Mouse (Mus musculus) MEL (cell line): Measurements from ENCODE around the gene Klk1b3. TPM values are rescaled to one million over a fixed set of nuclear protein-coding genes. Genes with fewer than 3 reads are reported as not detected.
"Not testable (repeated sequence)": the region's sequence is repeated elsewhere in the genome, so short reads cannot be mapped to it uniquely, and the experiment has no call there.

ENCODE experiments used
- DNase-seq: peaks from one replicate; pipeline ENCODE4 v3.0.0; 2011; ENCODE audit warnings: low read depth, low spot score
- H3K27ac ChIP-seq: 2 replicates; pipeline ENCODE4 v1.5.1; 2012; ENCODE audit warnings: low read depth, mild to moderate bottlenecking, control low read depth, low read length, moderate library complexity; ENCODE audit not compliant: control insufficient read depth
- H3K27me3 ChIP-seq, 2 experiments: fragments of 150-350 bp in 1 of 2; sonication (generic) in 1 of 2; 2 replicates each; pipeline ENCODE4 v1.6.1; 2012; ENCODE audit warnings: low read length in 2 of 2, mild to moderate bottlenecking in 2 of 2, improper control_type of control experiment in 1 of 2, moderate library complexity in 1 of 2; ENCODE audit not compliant: insufficient read depth in 2 of 2, control insufficient read depth in 1 of 2
- H3K36me3 ChIP-seq, 2 experiments: 2 replicates each; pipeline ENCODE4 v1.6.1; 2012 to 2014; ENCODE audit warnings: low read length in 2 of 2, improper control_type of control experiment in 1 of 2, inconsistent platforms in 1 of 2, mild to moderate bottlenecking in 1 of 2; ENCODE audit not compliant: insufficient read depth in 2 of 2, control insufficient read depth in 1 of 2
- H3K4me1 ChIP-seq, 2 experiments: fragments of 150-350 bp in 1 of 2; sonication (generic) in 1 of 2; 2 replicates each; pipeline ENCODE4 v1.6.1; 2012; ENCODE audit warnings: low read length in 2 of 2, improper control_type of control experiment in 1 of 2, mild to moderate bottlenecking in 1 of 2; ENCODE audit not compliant: insufficient read depth in 2 of 2, control insufficient read depth in 1 of 2
- H3K4me3 ChIP-seq, 2 experiments: fragments of 150-350 bp in 1 of 2; sonication (generic) in 1 of 2; 2 replicates each; pipeline ENCODE4 v1.5.1; 2012; ENCODE audit warnings: low read depth in 2 of 2, low read length in 2 of 2, mild to moderate bottlenecking in 2 of 2, moderate library complexity in 2 of 2, control low read depth in 1 of 2, improper control_type of control experiment in 1 of 2; ENCODE audit not compliant: control insufficient read depth in 1 of 2, insufficient read depth in 1 of 2
- H3K79me2 ChIP-seq: 2 replicates; pipeline ENCODE4 v1.6.1; 2012; ENCODE audit warnings: mild to moderate bottlenecking, low read length, moderate library complexity; ENCODE audit not compliant: control insufficient read depth, poor library complexity, insufficient read depth
- H3K9ac ChIP-seq: 2 replicates; pipeline ENCODE4 v1.6.1; 2012; ENCODE audit warnings: low read depth, mild to moderate bottlenecking, control low read depth, low read length, moderate library complexity; ENCODE audit not compliant: control insufficient read depth, poor library complexity, severe bottlenecking
- H3K9me3 ChIP-seq: fragments of 150-350 bp; sonication (generic); replicated peaks from 2 replicates; pipeline ENCODE4 v1.6.1; 2012; ENCODE audit warnings: mild to moderate bottlenecking, low read length, improper control_type of control experiment, moderate library complexity; ENCODE audit not compliant: insufficient read depth
- CTCF ChIP-seq, 3 experiments: IDR thresholded peaks in 2 of 3; conservative IDR thresholded peaks in 1 of 3; 2 replicates each; pipeline ENCODE4 v1.5.1; 2011 to 2012; ENCODE audit warnings: low read length in 3 of 3, low read depth in 2 of 3, mild to moderate bottlenecking in 2 of 3, improper control_type of control experiment in 1 of 3, inconsistent platforms in 1 of 3, mixed read lengths in 1 of 3, moderate library complexity in 1 of 3; ENCODE audit not compliant: control insufficient read depth in 1 of 3, insufficient read depth in 1 of 3, poor library complexity in 1 of 3, severe bottlenecking in 1 of 3
- GABPA ChIP-seq: IDR thresholded peaks from 2 replicates; pipeline ENCODE4 v1.6.1; 2012; ENCODE audit warnings: low read depth, mild to moderate bottlenecking, inconsistent platforms, low read length, improper control_type of control experiment, moderate library complexity
- MAFK ChIP-seq: IDR thresholded peaks from 2 replicates; pipeline ENCODE4 v1.6.1; 2011; ENCODE audit warnings: low read depth, mild to moderate bottlenecking, low read length, improper control_type of control experiment, borderline replicate concordance
- MAZ ChIP-seq: IDR thresholded peaks from 2 replicates; pipeline ENCODE4 v1.6.1; 2012; ENCODE audit warnings: low read depth, mild to moderate bottlenecking, inconsistent platforms, low read length, improper control_type of control experiment
- MYC ChIP-seq: IDR thresholded peaks from 2 replicates; pipeline ENCODE4 v1.6.1; 2011; ENCODE audit warnings: low read depth, mild to moderate bottlenecking, low read length, improper control_type of control experiment, moderate library complexity
- NRF1 ChIP-seq: IDR thresholded peaks from 2 replicates; pipeline ENCODE4 v1.6.1; 2014; ENCODE audit warnings: low read depth, mild to moderate bottlenecking, inconsistent platforms, low read length, improper control_type of control experiment, moderate library complexity; ENCODE audit not compliant: poor library complexity, insufficient read depth, severe bottlenecking
- POLR2A ChIP-seq, 2 experiments: IDR thresholded peaks; 2 replicates each; pipeline ENCODE4 v1.6.1; 2011 to 2012; ENCODE audit warnings: low read length in 2 of 2, mild to moderate bottlenecking in 2 of 2, control low read depth in 1 of 2, improper control_type of control experiment in 1 of 2, low read depth in 1 of 2, moderate library complexity in 1 of 2; ENCODE audit not compliant: control insufficient read depth in 1 of 2, insufficient read depth in 1 of 2, poor library complexity in 1 of 2
- RAD21 ChIP-seq: IDR thresholded peaks from 2 replicates; pipeline ENCODE4 v1.6.1; 2011; ENCODE audit warnings: mild to moderate bottlenecking, low read depth, low read length, improper control_type of control experiment
- RCOR1 ChIP-seq: IDR thresholded peaks from 2 replicates; pipeline ENCODE4 v1.6.1; 2012; ENCODE audit warnings: low read depth, mild to moderate bottlenecking, inconsistent platforms, low read length, improper control_type of control experiment
- TAL1 ChIP-seq: IDR thresholded peaks from 2 replicates; pipeline ENCODE4 v1.6.1; 2012; ENCODE audit warnings: mild to moderate bottlenecking, inconsistent platforms, low read length, moderate library complexity, mixed read lengths
- TBP ChIP-seq: IDR thresholded peaks from 2 replicates; pipeline ENCODE4 v1.8.0; 2011; ENCODE audit warnings: low read depth, low read length, improper control_type of control experiment
- polyA plus RNA-seq, 2 experiments: library from polyadenylated mRNA; stranded (reverse) in 1 of 2; unstranded in 1 of 2; fragments of >175 nt in 1 of 2; fragments of >200 nt in 1 of 2; gene quantifications; 2 replicates each; pipeline versions ENCODE4 v1.2.1 to v1.2.4; 2012; ENCODE audit warnings: low replicate concordance in 2 of 2, low read depth in 1 of 2; ENCODE audit not compliant: insufficient read length in 2 of 2, insufficient read depth in 1 of 2, missing spikeins in 1 of 2
- total RNA-seq: library from RNA; depleted of rRNA; stranded (reverse); fragments of 300-350 nt; gene quantifications from 2 replicates; pipeline ENCODE4 v1.2.3, GENCODE M21; 2012; rRNA removed

Gene Klk1b3
- total and polyA plus RNA-seq, 3 experiments: not detected

- TF ChIP-seq NRF1 (no peak), MYC (no peak), MAZ (no peak), RAD21 (no peak), CTCF (IDR thresholded peaks at IDR 0.05 in 2 of 3, conservative IDR thresholded peaks at IDR 0.05 in 1 of 3; ENCODE audit: control insufficient read depth in 1 of 3, insufficient read depth in 1 of 3, low read depth in 2 of 3, low read length in 3 of 3, poor library complexity in 1 of 3, severe bottlenecking in 1 of 3) (no peak), TAL1 (no peak)
- H3K9ac ChIP-seq: peak overlapping the region; percentile 63
- H3K4me1 ChIP-seq: peaks cover 0 to 15% of the 10 kb centered on the region in 2 experiments; a peak in 2 of 4 replicates
- no peak for DNase-seq
- no peaks in the 10 kb centered on the region for H3K9me3 ChIP-seq
- H3K79me2 ChIP-seq: peaks cover 27% of the 10 kb centered on the region
- H3K27me3 ChIP-seq: no peaks in the 10 kb centered on the region
- H3K36me3 ChIP-seq: peaks cover 12 to 15% of the 10 kb centered on the region in 2 experiments
- peak overlapping the region; percentile 47 to 67 for H3K4me3 ChIP-seq
- H3K27ac ChIP-seq: peak overlapping the region; percentile 36; the same call in 1 of the 2 replicates
These were observed 50.0 kb downstream of the Klk1b3 start for GRCm38 (mm10) chr7:44247971-44248370.

DNA sequence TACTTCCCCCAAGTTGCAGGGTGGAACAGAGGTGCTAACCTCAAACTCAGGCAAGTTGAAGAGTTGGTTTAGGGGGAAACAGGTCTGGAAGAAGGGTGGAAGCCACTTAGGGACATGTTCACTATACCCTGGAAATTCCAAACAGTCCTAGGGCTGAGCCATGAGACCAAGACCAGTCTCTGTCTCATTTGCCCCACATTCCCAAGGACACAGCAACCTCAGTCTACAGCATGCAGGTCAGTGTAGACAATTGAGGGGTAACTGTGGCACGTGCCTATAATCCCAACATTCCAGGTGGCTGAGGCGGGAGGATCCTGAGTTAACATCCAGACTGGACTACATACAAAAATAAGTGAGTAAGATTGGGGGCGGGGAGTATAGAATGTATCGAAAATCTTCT lies 51.3 kb downstream of the Klk1b3 start:
- H3K4me3 ChIP-seq: no peak overlapping the region
- H3K36me3 ChIP-seq: peaks cover 12 to 15% of the 10 kb centered on the region in 2 experiments
- peaks cover 0 to 15% of the 10 kb centered on the region in 2 experiments; a peak in 2 of 4 replicates for H3K4me1 ChIP-seq

GRCm38 (mm10) chr7:44250732-44251275 lies 52.8 kb downstream of the Klk1b3 start:
- H3K27ac ChIP-seq, H3K4me3 ChIP-seq, DNase-seq, H3K9me3 ChIP-seq, H3K27me3 ChIP-seq, H3K4me1 ChIP-seq, H3K9ac ChIP-seq: not testable (repeated sequence)
- H3K79me2 ChIP-seq: peaks cover 26% of the 10 kb centered on the region
- peak in 1 of 2 experiments; percentile 28; a peak in 1 of 4 replicates for TF ChIP-seq POLR2A (IDR thresholded peaks at IDR 0.05; ENCODE audit: control insufficient read depth in 1 of 2, insufficient read depth in 1 of 2, low read depth in 1 of 2, low read length in 2 of 2, poor library complexity in 1 of 2)
- H3K36me3 ChIP-seq: peaks cover 12 to 15% of the 10 kb centered on the region in 2 experiments

More for the DNA sequence above, 51.3 kb downstream of the Klk1b3 start:
- Histone ChIP-seq H3K27me3 (no peaks in the 10 kb centered on the region), H3K27ac (no peak overlapping the region), H3K9me3 (no peaks in the 10 kb centered on the region), H3K9ac (no peak overlapping the region), H3K79me2 (peaks cover 27% of the 10 kb centered on the region)
- peak in 1 of 2 experiments; percentile 45; a peak in 2 of 4 replicates for TF ChIP-seq POLR2A (IDR thresholded peaks at IDR 0.05; ENCODE audit: control insufficient read depth in 1 of 2, insufficient read depth in 1 of 2, low read depth in 1 of 2, low read length in 2 of 2, poor library complexity in 1 of 2)
- TF ChIP-seq MAFK: no peak
- no peak for TF ChIP-seq RAD21
- TF ChIP-seq TBP: no peak
- no peak for TF ChIP-seq GABPA
- TF ChIP-seq RCOR1: no peak
- DNase-seq: no peak

Other genes with a start within 250 kb of the Klk1b3 start
- gene Klk1b8, start 247.5 kb upstream of the Klk1b3 start, total RNA-seq: not detected in 2 replicates
- not detected for gene Klk1b8, start 247.5 kb upstream of the Klk1b3 start, polyA plus RNA-seq
- not detected in 2 replicates for gene Klk1b1, start 231.4 kb upstream of the Klk1b3 start, total RNA-seq
- gene Klk1b1, start 231.4 kb upstream of the Klk1b3 start, polyA plus RNA-seq: not detected
- gene Klk1b9, start 222.1 kb upstream of the Klk1b3 start, total RNA-seq: not detected in 2 replicates
- not detected for gene Klk1b9, start 222.1 kb upstream of the Klk1b3 start, polyA plus RNA-seq
- gene Klk1b11, start 202.3 kb upstream of the Klk1b3 start, total RNA-seq: not detected in 2 replicates
- gene Klk1b11, start 202.3 kb upstream of the Klk1b3 start, polyA plus RNA-seq: not detected
- gene Klk1b26, start 186.0 kb upstream of the Klk1b3 start, total RNA-seq: not detected in 2 replicates
- gene Klk1b26, start 186.0 kb upstream of the Klk1b3 start, polyA plus RNA-seq: not detected
- gene Klk1b27, start 145.9 kb upstream of the Klk1b3 start, total RNA-seq: not detected in 2 replicates
- gene Klk1b27, start 145.9 kb upstream of the Klk1b3 start, polyA plus RNA-seq: not detected
- gene Klk1b21, start 95.9 kb upstream of the Klk1b3 start, total RNA-seq: not detected in 2 replicates
- not detected for gene Klk1b21, start 95.9 kb upstream of the Klk1b3 start, polyA plus RNA-seq
- not detected in 2 replicates for gene Klk1b22, start 85.5 kb upstream of the Klk1b3 start, total RNA-seq
- gene Klk1b22, start 85.5 kb upstream of the Klk1b3 start, polyA plus RNA-seq: not detected
- gene Klk1b16, start 61.4 kb upstream of the Klk1b3 start, total RNA-seq: not detected in 2 replicates
- not detected for gene Klk1b16, start 61.4 kb upstream of the Klk1b3 start, polyA plus RNA-seq
- not detected in 2 replicates for gene Klk1b24, start 10.0 kb upstream of the Klk1b3 start, total RNA-seq
- not detected for gene Klk1b24, start 10.0 kb upstream of the Klk1b3 start, polyA plus RNA-seq
- not detected in 2 replicates for gene Klk1b4, start 9.2 kb downstream of the Klk1b3 start, total RNA-seq
- not detected for gene Klk1b4, start 9.2 kb downstream of the Klk1b3 start, polyA plus RNA-seq
- not detected in 2 replicates for gene Klk1b5, start 17.8 kb downstream of the Klk1b3 start, total RNA-seq
- gene Klk1b5, start 17.8 kb downstream of the Klk1b3 start, polyA plus RNA-seq: not detected
- gene Klk1, start 27.2 kb downstream of the Klk1b3 start, total RNA-seq: not detected in 2 replicates
- not detected for gene Klk1, start 27.2 kb downstream of the Klk1b3 start, polyA plus RNA-seq
- gene Gm36864, start 38.0 kb downstream of the Klk1b3 start, total RNA-seq: not detected in 2 replicates
- under 1 TPM in 1 of 2 experiments, not detected in 1; 0.08 TPM for gene Gm36864, start 38.0 kb downstream of the Klk1b3 start, polyA plus RNA-seq
- gene 1700028J19Rik, start 48.5 kb downstream of the Klk1b3 start, total RNA-seq: 0.46 and 0.62 TPM in 2 replicates
- gene 1700028J19Rik, start 48.5 kb downstream of the Klk1b3 start, polyA plus RNA-seq: 1 to 10 TPM in 1 of 2 experiments, not detected in 1; 1.2 TPM
- gene 2410002F23Rik, start 48.5 kb downstream of the Klk1b3 start, total RNA-seq: 89.1 and 148 TPM in 2 replicates
- 100 to 1,000 TPM; 174 to 841 TPM for gene 2410002F23Rik, start 48.5 kb downstream of the Klk1b3 start, polyA plus RNA-seq
- gene Acp4, start 59.2 kb downstream of the Klk1b3 start, total RNA-seq: 0.10 and 0.12 TPM in 2 replicates
- under 1 TPM in 1 of 2 experiments, not detected in 1; 0.14 TPM for gene Acp4, start 59.2 kb downstream of the Klk1b3 start, polyA plus RNA-seq
- not detected in 2 replicates for gene Gm15517, start 63.3 kb downstream of the Klk1b3 start, total RNA-seq
- not detected for gene Gm15517, start 63.3 kb downstream of the Klk1b3 start, polyA plus RNA-seq
- 0.33 and 0.39 TPM in 2 replicates for gene Clec11a, start 108.7 kb downstream of the Klk1b3 start, total RNA-seq
- gene Clec11a, start 108.7 kb downstream of the Klk1b3 start, polyA plus RNA-seq: under 1 TPM in 1 of 2 experiments, not detected in 1; 0.33 TPM
- 0.12 and 0.29 TPM in 2 replicates for gene Shank1, start 112.1 kb downstream of the Klk1b3 start, total RNA-seq
- gene Shank1, start 112.1 kb downstream of the Klk1b3 start, polyA plus RNA-seq: 1 to 10 TPM in 1 of 2 experiments, not detected in 1; 3.9 TPM
- gene Syt3, start 185.9 kb downstream of the Klk1b3 start, total RNA-seq: 0.08 and 0.20 TPM in 2 replicates
- gene Syt3, start 185.9 kb downstream of the Klk1b3 start, polyA plus RNA-seq: under 1 TPM in 1 of 2 experiments, not detected in 1; 0.56 TPM
- gene 1700008O03Rik, start 187.6 kb downstream of the Klk1b3 start, total RNA-seq: not detected in 2 replicates
- under 1 TPM in 1 of 2 experiments, not detected in 1; 0.95 TPM for gene 1700008O03Rik, start 187.6 kb downstream of the Klk1b3 start, polyA plus RNA-seq
- 0.52 and 0.58 TPM in 2 replicates for gene Lrrc4b, start 230.8 kb downstream of the Klk1b3 start, total RNA-seq
- gene Lrrc4b, start 230.8 kb downstream of the Klk1b3 start, polyA plus RNA-seq: 1 to 10 TPM in 1 of 2 experiments, not detected in 1; 4.4 TPM